Mouse (Mus musculus) v-Abl transformed pro-B cells (cell line): ENCODE results near the gene Tada2b.

Source experiments
- in situ Hi-C, 2 experiments: fragments of 400-800 bp; cut with MboI; formaldehyde crosslinking; loops; one replicate each; pipeline ENCODE4 v1.15.1; 2025; ENCODE audit not compliant: unreplicated experiment in 2 of 2

Tada2b gene

GRCm38 (mm10) chr5:36484171-36484990 is at the start of gene Tada2b, which contains the start of gene Ccdc96:
Tada2b (minus strand) TSS chr5:36484285.
Ccdc96 (plus strand) TSS chr5:36484588.
- in situ Hi-C loops = loop anchor here in 1 of 2 experiments (5.0 kb wide), 1 partner anchor 98 kb away; no protein-coding TSS in a partner anchor

GRCm38 (mm10) chr5:36530129-36530751 is 46.2 kb upstream of the Tada2b start:
- in situ Hi-C loops = loop anchor here (5.0 kb wide), 2 partner anchors 52 to 53 kb away; no protein-coding TSS in a partner anchor

- in situ Hi-C loops = loop anchor here (5.0 kb wide), 3 partner anchors 42 to 53 kb away; no protein-coding TSS in a partner anchor
Observed at GRCm38 (mm10) chr5:36529698-36530097, 45.6 kb upstream of the Tada2b start.

GRCm38 (mm10) chr5:36526921-36527320 is 42.8 kb upstream of the Tada2b start:
- in situ Hi-C loops = loop anchor here in 1 of 2 experiments (5.0 kb wide), 1 partner anchor 40 kb away; no protein-coding TSS in a partner anchor

GRCm38 (mm10) chr5:36526274-36526673 is 42.2 kb upstream of the Tada2b start:
- in situ Hi-C loops = loop anchor here in 1 of 2 experiments (5.0 kb wide), 1 partner anchor 39 kb away; no protein-coding TSS in a partner anchor

GRCm38 (mm10) chr5:36525216-36525615 is 41.1 kb upstream of the Tada2b start:
- in situ Hi-C loops = loop anchor here in 1 of 2 experiments (5.0 kb wide), 1 partner anchor 38 kb away; no protein-coding TSS in a partner anchor

- in situ Hi-C loops = no loop called here
Observed at GRCm38 (mm10) chr5:36523219-36523703, 39.2 kb upstream of the Tada2b start.

- in situ Hi-C loops = no loop called here
Observed at GRCm38 (mm10) chr5:36522782-36523181, 38.7 kb upstream of the Tada2b start.

- in situ Hi-C loops = no loop called here
Observed at GRCm38 (mm10) chr5:36519751-36520150, 35.7 kb upstream of the Tada2b start.

- in situ Hi-C loops = no loop called here
Observed at GRCm38 (mm10) chr5:36517596-36517995, 33.5 kb upstream of the Tada2b start.

- in situ Hi-C loops = no loop called here
Observed at GRCm38 (mm10) chr5:36515558-36515957, 31.5 kb upstream of the Tada2b start.

- in situ Hi-C loops = no loop called here
Observed at GRCm38 (mm10) chr5:36515126-36515525, 31.0 kb upstream of the Tada2b start.

GRCm38 (mm10) chr5:36510956-36511355 is 26.9 kb upstream of the Tada2b start:
- in situ Hi-C loops = no loop called here

- in situ Hi-C loops = no loop called here
Observed at GRCm38 (mm10) chr5:36508351-36508750, 24.3 kb upstream of the Tada2b start.

GRCm38 (mm10) chr5:36505643-36506042 is 21.6 kb upstream of the Tada2b start:
- in situ Hi-C loops = no loop called here

GRCm38 (mm10) chr5:36505235-36505634 is 21.1 kb upstream of the Tada2b start:
- in situ Hi-C loops = no loop called here

GRCm38 (mm10) chr5:36494709-36495108 is 10.6 kb upstream of the Tada2b start:
- in situ Hi-C loops = no loop called here

GRCm38 (mm10) chr5:36493919-36494318 is 9.8 kb upstream of the Tada2b start:
- in situ Hi-C loops = no loop called here

- in situ Hi-C loops = loop anchor here in 1 of 2 experiments (5.0 kb wide), 1 partner anchor 38 kb away; no protein-coding TSS in a partner anchor
Observed at GRCm38 (mm10) chr5:36489225-36489624, 5.1 kb upstream of the Tada2b start.

- in situ Hi-C loops = loop anchor here in 1 of 2 experiments (5.0 kb wide), 1 partner anchor 42 kb away; no protein-coding TSS in a partner anchor
Observed at GRCm38 (mm10) chr5:36485306-36485705, 1.2 kb upstream of the Tada2b start.
